Mouse (Mus musculus) urinary bladder, postnatal 14 days (tissue): ENCODE measurements around the gene Fbxl21.
A peak's percentile ranks its signal among the peaks of the same experiment; 100 is the strongest.

Experiments used
- DNase-seq: peaks from one replicate; pipeline ENCODE4 v3.0.0; 2021; ENCODE audit warnings: low spot score

The Fbxl21 gene

GRCm38 (mm10) chr13:56535570-56535969, 13.3 kb downstream of the Fbxl21 start:
- DNase-seq: no peak

GRCm38 (mm10) chr13:56537026-56537425, 14.8 kb downstream of the Fbxl21 start:
- no peak for DNase-seq

- peak; percentile 41 for DNase-seq
These were observed 17.6 kb downstream of the Fbxl21 start for GRCm38 (mm10) chr13:56539846-56540245.

GRCm38 (mm10) chr13:56543805-56544204, 21.5 kb downstream of the Fbxl21 start:
- DNase-seq: no peak

- DNase-seq: no peak
These were observed 22.7 kb downstream of the Fbxl21 start for GRCm38 (mm10) chr13:56544956-56545355.

- DNase-seq: no peak
These were observed 26.1 kb downstream of the Fbxl21 start, which contains the start of gene Lect2 for GRCm38 (mm10) chr13:56548401-56548800. Gene Lect2, minus strand, starts transcription at chr13:56548502.

GRCm38 (mm10) chr13:56549364-56549763, 27.1 kb downstream of the Fbxl21 start:
- DNase-seq: peak; percentile 24

GRCm38 (mm10) chr13:56550574-56550973, 28.3 kb downstream of the Fbxl21 start:
- DNase-seq: no peak

- DNase-seq: no peak
These were observed 29.4 kb downstream of the Fbxl21 start for GRCm38 (mm10) chr13:56551661-56552060.

GRCm38 (mm10) chr13:56553923-56554322, 31.7 kb downstream of the Fbxl21 start:
- no peak for DNase-seq

GRCm38 (mm10) chr13:56554409-56554808, 32.1 kb downstream of the Fbxl21 start:
- DNase-seq: no peak

GRCm38 (mm10) chr13:56555957-56556356, 33.7 kb downstream of the Fbxl21 start:
- DNase-seq: peak; percentile 56

- DNase-seq: no peak
These were observed 34.4 kb downstream of the Fbxl21 start for GRCm38 (mm10) chr13:56556701-56557100.

- DNase-seq: no peak
These were observed 36.5 kb downstream of the Fbxl21 start for GRCm38 (mm10) chr13:56558811-56559210.

GRCm38 (mm10) chr13:56559841-56560370, 37.6 kb downstream of the Fbxl21 start:
- no peak for DNase-seq

- DNase-seq: no peak
These were observed 38.9 kb downstream of the Fbxl21 start for GRCm38 (mm10) chr13:56561129-56561528.

- peak; percentile 48 for DNase-seq
These were observed 40.8 kb downstream of the Fbxl21 start for GRCm38 (mm10) chr13:56563075-56563474.

- DNase-seq: no peak
These were observed 44.1 kb downstream of the Fbxl21 start for GRCm38 (mm10) chr13:56566336-56566735.

GRCm38 (mm10) chr13:56571645-56572044, 49.4 kb downstream of the Fbxl21 start:
- DNase-seq: no peak

- DNase-seq: no peak
These were observed 52.8 kb downstream of the Fbxl21 start for GRCm38 (mm10) chr13:56575074-56575473.

- DNase-seq: peak; percentile 78
These were observed 53.5 kb downstream of the Fbxl21 start for GRCm38 (mm10) chr13:56575701-56576321.

- DNase-seq: no peak
These were observed 55.8 kb downstream of the Fbxl21 start for GRCm38 (mm10) chr13:56578097-56578496.

GRCm38 (mm10) chr13:56580450-56580849, 58.2 kb downstream of the Fbxl21 start:
- no peak for DNase-seq

GRCm38 (mm10) chr13:56581512-56581911, 59.2 kb downstream of the Fbxl21 start:
- DNase-seq: no peak
